Mouse (Mus musculus): ENCODE results near the gene Pgpep1l. TPM values are rescaled to one million over a fixed set of nuclear protein-coding genes. Genes with fewer than 3 reads are reported as not detected.
A peak's percentile ranks its signal among the peaks of the same experiment; 100 is the strongest.

Pgpep1l gene
- polyA plus RNA-seq, 1 experiment from 2014 or later: not detected

- no peak overlapping the region for H3K4me3 ChIP-seq (replicated peaks)
- 78% methylated on average over 8 of the region's 8 CpGs for WGBS
- H3K9me3 ChIP-seq: no peaks in the 10 kb centered on the region
- H3K9ac ChIP-seq: no peak overlapping the region
- no peak overlapping the region for H3K4me2 ChIP-seq (replicated peaks)
- no peak for ATAC-seq
- H3K36me3 ChIP-seq: no peaks in the 10 kb centered on the region
- H3K4me1 ChIP-seq (replicated peaks): no peaks in the 10 kb centered on the region
- no peak overlapping the region for H3K27ac ChIP-seq
- H3K27me3 ChIP-seq (replicated peaks): no peaks in the 10 kb centered on the region
These were observed 17.8 kb downstream of the Pgpep1l start for GRCm38 (mm10) chr7:68246249-68246648.

GRCm38 (mm10) chr7:68245681-68246080 is 18.4 kb downstream of the Pgpep1l start:
- H3K27me3 ChIP-seq (replicated peaks): no peaks in the 10 kb centered on the region
- no peak for ATAC-seq
- H3K4me1 ChIP-seq (replicated peaks): no peaks in the 10 kb centered on the region
- H3K9ac ChIP-seq: no peak overlapping the region
- no peaks in the 10 kb centered on the region for H3K36me3 ChIP-seq
- 50% methylated on average over 4 of the region's 4 CpGs for WGBS
- H3K4me2 ChIP-seq (replicated peaks): no peak overlapping the region
- no peaks in the 10 kb centered on the region for H3K9me3 ChIP-seq
- no peak overlapping the region for H3K4me3 ChIP-seq (replicated peaks)
- no peak overlapping the region for H3K27ac ChIP-seq

GRCm38 (mm10) chr7:68241205-68241604 is 22.8 kb downstream of the Pgpep1l start:
- Histone ChIP-seq H3K9ac (no peak overlapping the region), H3K27ac (no peak overlapping the region), H3K36me3 (no peaks in the 10 kb centered on the region), H3K9me3 (no peaks in the 10 kb centered on the region), H3K4me2 (replicated peaks) (no peak overlapping the region), H3K27me3 (replicated peaks) (no peaks in the 10 kb centered on the region), H3K4me1 (replicated peaks) (no peaks in the 10 kb centered on the region), H3K4me3 (replicated peaks) (no peak overlapping the region)
- 78% methylated on average over 9 of the region's 9 CpGs for WGBS
- no peak for ATAC-seq

- no peak for ATAC-seq
- Histone ChIP-seq H3K27me3 (replicated peaks) (no peaks in the 10 kb centered on the region), H3K9me3 (no peaks in the 10 kb centered on the region), H3K36me3 (no peaks in the 10 kb centered on the region), H3K4me2 (replicated peaks) (no peak overlapping the region), H3K4me3 (replicated peaks) (no peak overlapping the region), H3K27ac (no peak overlapping the region), H3K4me1 (replicated peaks) (no peaks in the 10 kb centered on the region), H3K9ac (no peak overlapping the region)
- 63% methylated on average over 11 of the region's 11 CpGs for WGBS
These were observed 24.7 kb downstream of the Pgpep1l start for GRCm38 (mm10) chr7:68239220-68239827.

GRCm38 (mm10) chr7:68236817-68237216 is 27.2 kb downstream of the Pgpep1l start:
- no peak overlapping the region for H3K9ac ChIP-seq
- 79% methylated on average over 8 of the region's 8 CpGs for WGBS
- no peak for ATAC-seq
- H3K27ac ChIP-seq: no peak overlapping the region
- no peak overlapping the region for H3K4me3 ChIP-seq (replicated peaks)
- no peaks in the 10 kb centered on the region for H3K9me3 ChIP-seq
- no peak overlapping the region for H3K4me2 ChIP-seq (replicated peaks)
- H3K27me3 ChIP-seq (replicated peaks): no peaks in the 10 kb centered on the region
- no peaks in the 10 kb centered on the region for H3K36me3 ChIP-seq
- peaks cover 4% of the 10 kb centered on the region for H3K4me1 ChIP-seq (replicated peaks)

GRCm38 (mm10) chr7:68233619-68234223 is 30.3 kb downstream of the Pgpep1l start:
- Histone ChIP-seq H3K4me2 (replicated peaks) (no peak overlapping the region), H3K9me3 (no peaks in the 10 kb centered on the region), H3K4me3 (replicated peaks) (no peak overlapping the region), H3K4me1 (replicated peaks) (peaks cover 4% of the 10 kb centered on the region), H3K9ac (no peak overlapping the region), H3K27me3 (replicated peaks) (no peaks in the 10 kb centered on the region), H3K27ac (0 out of 2 replicates have a peak overlapping the region, but pooled peaks have one; percentile 41), H3K36me3 (no peaks in the 10 kb centered on the region)
- 25% methylated on average over 13 of the region's 13 CpGs for WGBS
- peak; percentile 63; the same call in 1 of the 2 replicates for ATAC-seq

GRCm38 (mm10) chr7:68232521-68232920 is 31.5 kb downstream of the Pgpep1l start:
- no peak overlapping the region for H3K4me2 ChIP-seq (replicated peaks)
- H3K4me1 ChIP-seq (replicated peaks): peaks cover 7% of the 10 kb centered on the region
- no peak overlapping the region for H3K4me3 ChIP-seq (replicated peaks)
- H3K27ac ChIP-seq: no peak overlapping the region
- 92% methylated on average over 5 of the region's 5 CpGs for WGBS
- no peak for ATAC-seq
- no peaks in the 10 kb centered on the region for H3K36me3 ChIP-seq
- no peaks in the 10 kb centered on the region for H3K27me3 ChIP-seq (replicated peaks)
- H3K9ac ChIP-seq: no peak overlapping the region
- H3K9me3 ChIP-seq: no peaks in the 10 kb centered on the region

GRCm38 (mm10) chr7:68230831-68231230 is 33.2 kb downstream of the Pgpep1l start:
- Histone ChIP-seq H3K9me3 (no peaks in the 10 kb centered on the region), H3K36me3 (no peaks in the 10 kb centered on the region), H3K4me2 (replicated peaks) (no peak overlapping the region), H3K4me3 (replicated peaks) (no peak overlapping the region), H3K4me1 (replicated peaks) (peaks cover 7% of the 10 kb centered on the region), H3K9ac (no peak overlapping the region), H3K27me3 (replicated peaks) (no peaks in the 10 kb centered on the region), H3K27ac (no peak overlapping the region)
- ATAC-seq: no peak
- whole genome bisulfite sequencing: 92% methylated on average over 9 of the region's 9 CpGs

- 53% methylated on average over 6 of the region's 6 CpGs for WGBS
- peaks cover 3% of the 10 kb centered on the region; the same call in 1 of the 2 replicates for H3K4me1 ChIP-seq (replicated peaks)
- H3K27ac ChIP-seq: no peak overlapping the region
- H3K9ac ChIP-seq: no peak overlapping the region
- H3K4me3 ChIP-seq (replicated peaks): no peak overlapping the region
- no peaks in the 10 kb centered on the region for H3K27me3 ChIP-seq (replicated peaks)
- H3K4me2 ChIP-seq (replicated peaks): no peak overlapping the region
- H3K9me3 ChIP-seq: no peaks in the 10 kb centered on the region
- ATAC-seq: no peak
- H3K36me3 ChIP-seq: 0 out of 2 replicates have a peak, but pooled peaks cover 4% of the 10 kb centered on the region
These were observed 35.5 kb downstream of the Pgpep1l start for GRCm38 (mm10) chr7:68228491-68228890.

GRCm38 (mm10) chr7:68227621-68228020 is 36.4 kb downstream of the Pgpep1l start:
- ATAC-seq: no peak
- Histone ChIP-seq H3K4me1 (replicated peaks) (0 out of 2 replicates have a peak, but pooled peaks cover 3% of the 10 kb centered on the region), H3K27ac (no peak overlapping the region), H3K4me2 (replicated peaks) (no peak overlapping the region), H3K27me3 (replicated peaks) (no peaks in the 10 kb centered on the region), H3K9me3 (no peaks in the 10 kb centered on the region), H3K9ac (no peak overlapping the region), H3K4me3 (replicated peaks) (no peak overlapping the region), H3K36me3 (0 out of 2 replicates have a peak, but pooled peaks cover 4% of the 10 kb centered on the region)
- WGBS: 83% methylated on average over 4 of the region's 4 CpGs

GRCm38 (mm10) chr7:68227021-68227420 is 37.0 kb downstream of the Pgpep1l start:
- 0 out of 2 replicates have a peak, but pooled peaks cover 3% of the 10 kb centered on the region for H3K4me1 ChIP-seq (replicated peaks)
- H3K9me3 ChIP-seq: no peaks in the 10 kb centered on the region
- no peak overlapping the region for H3K4me2 ChIP-seq (replicated peaks)
- H3K9ac ChIP-seq: no peak overlapping the region
- WGBS: 88% methylated on average over 11 of the region's 11 CpGs
- H3K36me3 ChIP-seq: 0 out of 2 replicates have a peak, but pooled peaks cover 4% of the 10 kb centered on the region
- no peaks in the 10 kb centered on the region for H3K27me3 ChIP-seq (replicated peaks)
- H3K4me3 ChIP-seq (replicated peaks): no peak overlapping the region
- H3K27ac ChIP-seq: no peak overlapping the region
- ATAC-seq: no peak

- WGBS: 85% methylated on average over 9 of the region's 9 CpGs
- no peak overlapping the region for H3K9ac ChIP-seq
- no peaks in the 10 kb centered on the region for H3K9me3 ChIP-seq
- no peak overlapping the region for H3K4me3 ChIP-seq (replicated peaks)
- ATAC-seq: no peak
- H3K36me3 ChIP-seq: 0 out of 2 replicates have a peak, but pooled peaks cover 4% of the 10 kb centered on the region
- H3K27ac ChIP-seq: no peak overlapping the region
- H3K4me1 ChIP-seq (replicated peaks): 0 out of 2 replicates have a peak, but pooled peaks cover 3% of the 10 kb centered on the region
- H3K4me2 ChIP-seq (replicated peaks): no peak overlapping the region
- H3K27me3 ChIP-seq (replicated peaks): no peaks in the 10 kb centered on the region
These were observed 38.5 kb downstream of the Pgpep1l start for GRCm38 (mm10) chr7:68225427-68226054.
